Mouse (Mus musculus): ENCODE measurements around the gene Usp49.
"Not testable (repeated sequence)": the region's sequence is repeated elsewhere in the genome, so short reads cannot be mapped to it uniquely, and the experiment has no call there.

Gene Usp49

GRCm38 (mm10) chr17:47651953-47652352 is 21.5 kb downstream of the Usp49 start:
- no peak for DNase-seq

- DNase-seq: not testable (repeated sequence)
These were observed 23.9 kb downstream of the Usp49 start for GRCm38 (mm10) chr17:47654346-47654745.

- DNase-seq: no peak
These were observed 25.2 kb downstream of the Usp49 start for GRCm38 (mm10) chr17:47655697-47656096.

- no peak for DNase-seq
These were observed 27.4 kb downstream of the Usp49 start for GRCm38 (mm10) chr17:47657901-47658300.

- DNase-seq: no peak
These were observed 28.3 kb downstream of the Usp49 start for GRCm38 (mm10) chr17:47658741-47659243.

- no peak for DNase-seq
These were observed 32.7 kb downstream of the Usp49 start for GRCm38 (mm10) chr17:47663009-47663713.

- no peak for DNase-seq
These were observed 34.0 kb downstream of the Usp49 start for GRCm38 (mm10) chr17:47664474-47664873.

- no peak for DNase-seq
These were observed 38.7 kb downstream of the Usp49 start for GRCm38 (mm10) chr17:47669166-47669565.

- no peak for DNase-seq
These were observed 41.5 kb downstream of the Usp49 start for GRCm38 (mm10) chr17:47671988-47672310.

GRCm38 (mm10) chr17:47672311-47673111 is 42.0 kb downstream of the Usp49 start:
- DNase-seq: no peak

GRCm38 (mm10) chr17:47676581-47676980 is 46.1 kb downstream of the Usp49 start:
- peak; percentile 50 for DNase-seq

- no peak for DNase-seq
These were observed 47.7 kb downstream of the Usp49 start for GRCm38 (mm10) chr17:47678238-47678637.

- no peak for DNase-seq
These were observed 48.2 kb downstream of the Usp49 start for GRCm38 (mm10) chr17:47678702-47679101.

GRCm38 (mm10) chr17:47682836-47683235 is 52.3 kb downstream of the Usp49 start:
- DNase-seq: no peak

GRCm38 (mm10) chr17:47687409-47688343 is 57.2 kb downstream of the Usp49 start:
- DNase-seq: peak; percentile 92

GRCm38 (mm10) chr17:47688344-47688607 is 57.8 kb downstream of the Usp49 start, which contains the start of gene Tomm6:
Gene Tomm6, minus strand, starts transcription at chr17:47688386.
- DNase-seq: no peak

- DNase-seq: peak; percentile 57
These were observed 58.4 kb downstream of the Usp49 start, which contains the start of gene Frs3 for GRCm38 (mm10) chr17:47688608-47689575. Gene Frs3, plus strand, starts transcription at chr17:47689030.

- no peak for DNase-seq
These were observed 59.4 kb downstream of the Usp49 start for GRCm38 (mm10) chr17:47689894-47690293.

- no peak for DNase-seq
These were observed 61.2 kb downstream of the Usp49 start for GRCm38 (mm10) chr17:47691650-47692049.

GRCm38 (mm10) chr17:47693671-47694441 is 63.4 kb downstream of the Usp49 start:
- no peak for DNase-seq

- no peak for DNase-seq
These were observed 63.8 kb downstream of the Usp49 start, which contains the start of gene Gm21981 for GRCm38 (mm10) chr17:47694442-47694502. Gene Gm21981, minus strand, starts transcription at chr17:47694455.

Measured in thymus, postnatal 25 days (tissue).